Mouse (Mus musculus): ENCODE data around the gene Lsp1. TPM values are rescaled to one million over a fixed set of nuclear protein-coding genes. Genes with fewer than 3 reads are reported as not detected.

The Lsp1 gene
- polyA plus RNA-seq, 1 experiment, result 298 TPM

DNA sequence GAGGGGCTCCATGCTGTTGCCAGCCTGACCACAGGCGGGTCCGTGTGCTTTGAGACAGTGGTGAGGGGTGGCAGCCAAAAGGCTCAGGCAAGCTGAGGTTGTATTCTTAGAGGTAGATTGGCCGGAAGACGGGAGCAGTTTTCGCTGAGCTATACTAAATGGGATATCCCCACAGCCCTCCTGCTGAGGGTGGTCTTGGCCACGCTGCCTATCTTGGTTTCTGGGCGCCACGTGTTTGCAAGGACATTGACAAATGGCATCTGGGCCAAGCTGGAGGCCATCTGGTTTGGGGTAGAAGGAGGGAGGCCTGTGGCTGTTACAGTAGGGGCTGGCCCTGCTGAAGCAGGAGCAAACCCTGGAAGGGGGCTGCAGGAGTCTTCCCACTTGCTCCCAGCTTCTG lies 32.9 kb downstream of the Lsp1 start:
- Histone ChIP-seq H3K79me2 (ENCODE audit: control insufficient read depth, insufficient read depth) (no peaks in the 10 kb centered on the region), H3K36me3 (ENCODE audit: control insufficient read depth, insufficient read depth) (peaks cover 46% of the 10 kb centered on the region), H3ac (ENCODE audit: control insufficient read depth, insufficient read length) (no peak overlapping the region), H3K4me3 (no peak overlapping the region), H3K27me3 (ENCODE audit: control insufficient read depth, insufficient read depth, insufficient read length) (no peaks in the 10 kb centered on the region), H3K4me2 (ENCODE audit: low read depth) (no peak overlapping the region)
- TF ChIP-seq E2F4 (IDR thresholded peaks at IDR 0.05; ENCODE audit: insufficient read depth) (no peak), MAX (IDR thresholded peaks at IDR 0.05; ENCODE audit: low read depth) (no peak), MYOG (IDR thresholded peaks at IDR 0.05; ENCODE audit: control insufficient read depth in 1 of 3, insufficient read depth in 1 of 3, insufficient read length in 2 of 3, low read depth in 2 of 3) (no peak), POLR2AphosphoS2 (IDR thresholded peaks at IDR 0.05; ENCODE audit: insufficient read length, low read depth) (no peak), CEBPB (IDR thresholded peaks at IDR 0.05; ENCODE audit: insufficient read depth, poor library complexity, severe bottlenecking) (no peak), TCF12 (IDR thresholded peaks at IDR 0.05; ENCODE audit: insufficient read depth, poor library complexity, severe bottlenecking) (no peak), USF1 (IDR thresholded peaks at IDR 0.05; ENCODE audit: low read depth) (no peak), TCF3 (IDR thresholded peaks at IDR 0.05; ENCODE audit: insufficient read length, low read depth) (no peak), REST (IDR thresholded peaks at IDR 0.05; ENCODE audit: insufficient read depth, insufficient read length) (no peak), POLR2A (IDR thresholded peaks at IDR 0.05; ENCODE audit: insufficient read length, low read depth) (no peak), MYOD1 (IDR thresholded peaks at IDR 0.05; ENCODE audit: control insufficient read depth in 1 of 3, insufficient read length in 2 of 3, low read depth in 2 of 3) (no peak), SRF (IDR thresholded peaks at IDR 0.05; ENCODE audit: control insufficient read depth, insufficient read length, low read depth) (no peak)

DNA sequence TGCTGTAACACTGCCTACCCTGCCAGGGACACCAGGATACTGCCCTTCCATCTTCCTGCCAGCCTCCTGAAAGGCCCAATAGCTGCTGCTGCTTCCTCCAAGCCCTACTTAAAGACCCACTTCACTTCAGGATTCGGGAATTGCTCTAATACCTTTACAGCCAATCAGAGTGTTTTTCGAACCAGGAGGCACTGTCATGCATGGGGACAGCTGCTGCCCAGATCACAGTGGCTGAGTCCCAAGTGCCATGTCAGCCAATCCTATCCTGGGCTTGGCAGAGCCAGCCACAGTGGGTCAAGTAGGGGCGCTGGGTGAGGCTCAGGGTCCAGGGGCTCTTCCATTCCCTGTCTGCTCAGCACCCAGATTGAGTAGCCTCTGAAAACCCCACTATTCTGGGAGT lies 35.5 kb downstream of the Lsp1 start:
- Histone ChIP-seq H3K27me3 (ENCODE audit: control insufficient read depth, insufficient read depth, insufficient read length) (no peaks in the 10 kb centered on the region), H3K4me2 (ENCODE audit: low read depth) (peak overlapping the region; percentile 12), H3ac (ENCODE audit: control insufficient read depth, insufficient read length) (no peak overlapping the region), H3K79me2 (ENCODE audit: control insufficient read depth, insufficient read depth) (peaks cover 5% of the 10 kb centered on the region), H3K4me3 (no peak overlapping the region), H3K36me3 (ENCODE audit: control insufficient read depth, insufficient read depth) (peaks cover 27% of the 10 kb centered on the region)
- TF ChIP-seq TCF3 (IDR thresholded peaks at IDR 0.05; ENCODE audit: insufficient read length, low read depth), result no peak
- peak; percentile 85 for TF ChIP-seq POLR2AphosphoS2 (IDR thresholded peaks at IDR 0.05; ENCODE audit: insufficient read length, low read depth)
- TF ChIP-seq SRF (IDR thresholded peaks at IDR 0.05; ENCODE audit: control insufficient read depth, insufficient read length, low read depth), result no peak
- TF ChIP-seq MAX (IDR thresholded peaks at IDR 0.05; ENCODE audit: low read depth), result no peak
- no peak for TF ChIP-seq USF1 (IDR thresholded peaks at IDR 0.05; ENCODE audit: low read depth)
- TF ChIP-seq MYOG (IDR thresholded peaks at IDR 0.05; ENCODE audit: control insufficient read depth in 1 of 3, insufficient read depth in 1 of 3, insufficient read length in 2 of 3, low read depth in 2 of 3), result peak; percentile 51 to 77 (median 71)
- TF ChIP-seq MYOD1 (IDR thresholded peaks at IDR 0.05; ENCODE audit: control insufficient read depth in 1 of 3, insufficient read length in 2 of 3, low read depth in 2 of 3), result peak; percentile 17 to 88 (median 61)
- no peak for TF ChIP-seq CEBPB (IDR thresholded peaks at IDR 0.05; ENCODE audit: insufficient read depth, poor library complexity, severe bottlenecking)
- peak; percentile 26 for TF ChIP-seq POLR2A (IDR thresholded peaks at IDR 0.05; ENCODE audit: insufficient read length, low read depth)
- no peak for TF ChIP-seq E2F4 (IDR thresholded peaks at IDR 0.05; ENCODE audit: insufficient read depth)
- no peak for TF ChIP-seq REST (IDR thresholded peaks at IDR 0.05; ENCODE audit: insufficient read depth, insufficient read length)
- TF ChIP-seq TCF12 (IDR thresholded peaks at IDR 0.05; ENCODE audit: insufficient read depth, poor library complexity, severe bottlenecking), result no peak

DNA sequence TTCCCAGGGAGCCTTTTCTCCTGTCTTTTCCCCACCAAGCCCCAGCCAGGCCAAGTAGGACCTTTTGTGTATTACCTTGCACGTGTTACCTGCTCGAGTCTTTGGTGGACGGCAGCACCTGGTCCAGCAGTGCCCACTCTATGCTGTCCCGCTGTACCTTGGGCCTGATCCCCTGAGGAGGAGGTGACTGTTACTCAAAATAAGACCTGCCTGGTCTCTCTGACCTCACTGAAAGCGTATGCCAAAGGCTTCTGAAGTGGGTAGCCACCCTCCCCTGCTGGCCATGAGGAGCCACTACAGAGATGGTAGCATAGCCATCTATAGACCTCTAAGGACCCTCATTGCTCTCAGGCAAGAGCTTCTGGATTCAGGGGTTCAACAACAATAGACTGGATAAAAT lies 36.2 kb downstream of the Lsp1 start:
- no peak overlapping the region for H3K4me3 ChIP-seq
- no peak overlapping the region for H3K4me2 ChIP-seq (ENCODE audit: low read depth)
- H3K27me3 ChIP-seq (ENCODE audit: control insufficient read depth, insufficient read depth, insufficient read length), result no peaks in the 10 kb centered on the region
- peaks cover 22% of the 10 kb centered on the region for H3K36me3 ChIP-seq (ENCODE audit: control insufficient read depth, insufficient read depth)
- TF ChIP-seq E2F4 (IDR thresholded peaks at IDR 0.05; ENCODE audit: insufficient read depth) (no peak), POLR2A (IDR thresholded peaks at IDR 0.05; ENCODE audit: insufficient read length, low read depth) (peak; percentile 20)
- H3ac ChIP-seq (ENCODE audit: control insufficient read depth, insufficient read length), result no peak overlapping the region
- H3K79me2 ChIP-seq (ENCODE audit: control insufficient read depth, insufficient read depth), result peaks cover 5% of the 10 kb centered on the region

DNA sequence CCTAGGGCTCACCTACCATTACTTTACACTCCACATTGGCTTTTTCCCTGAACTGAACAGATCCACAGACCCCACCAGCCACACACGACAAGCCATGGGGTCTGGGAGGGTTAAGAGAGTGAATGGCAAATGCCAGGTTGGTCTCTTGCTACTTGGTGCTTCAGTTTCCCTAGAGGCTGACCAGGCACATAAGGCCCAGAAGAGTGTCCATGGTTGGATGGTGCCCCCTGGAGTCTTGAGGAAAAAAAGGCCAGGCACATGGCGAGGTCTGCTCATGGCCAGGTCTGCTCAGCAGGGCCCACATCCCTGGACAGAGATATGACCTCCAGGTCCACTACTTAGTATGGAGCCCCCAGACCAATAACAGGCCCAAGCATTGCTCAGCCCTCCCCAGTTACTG lies 37.2 kb downstream of the Lsp1 start:
- peak; percentile 67 for TF ChIP-seq POLR2AphosphoS2 (IDR thresholded peaks at IDR 0.05; ENCODE audit: insufficient read length, low read depth)
- no peak for TF ChIP-seq POLR2A (IDR thresholded peaks at IDR 0.05; ENCODE audit: insufficient read length, low read depth)

DNA sequence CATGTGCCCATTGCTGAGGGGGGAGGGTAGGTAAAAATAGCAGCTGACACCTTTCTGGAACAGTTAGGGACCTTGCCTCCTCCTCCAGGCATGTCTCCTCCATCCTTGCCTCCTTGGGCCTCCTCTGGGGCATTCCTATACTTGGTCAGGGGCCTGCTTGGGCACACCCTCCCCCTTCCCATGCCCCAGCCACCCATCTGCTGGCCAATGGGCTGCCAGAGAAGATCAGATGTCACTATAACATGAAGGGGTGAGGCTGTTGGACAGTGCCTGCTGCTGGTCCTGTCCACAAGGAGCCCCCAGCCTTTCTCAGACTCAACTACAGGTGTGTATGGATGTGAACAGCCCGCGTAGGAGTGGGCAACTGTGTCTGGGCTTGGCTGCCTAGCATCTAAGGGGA lies 38.0 kb downstream of the Lsp1 start, which contains the start of gene Tnnt3:
Gene Tnnt3 (plus strand): TSS at position 262 of the 400 bp plus-strand sequence.
- TF ChIP-seq POLR2A (IDR thresholded peaks at IDR 0.05; ENCODE audit: insufficient read length, low read depth) (peak; percentile 79), MYOG (IDR thresholded peaks at IDR 0.05; ENCODE audit: control insufficient read depth in 1 of 3, insufficient read depth in 1 of 3, insufficient read length in 2 of 3, low read depth in 2 of 3) (peak in 1 of 3 experiments; percentile 35), E2F4 (IDR thresholded peaks at IDR 0.05; ENCODE audit: insufficient read depth) (no peak), MYOD1 (IDR thresholded peaks at IDR 0.05; ENCODE audit: control insufficient read depth in 1 of 3, insufficient read length in 2 of 3, low read depth in 2 of 3) (peak in 2 of 3 experiments; percentile 10 to 59), USF1 (IDR thresholded peaks at IDR 0.05; ENCODE audit: low read depth) (no peak), SRF (IDR thresholded peaks at IDR 0.05; ENCODE audit: control insufficient read depth, insufficient read length, low read depth) (no peak), POLR2AphosphoS2 (IDR thresholded peaks at IDR 0.05; ENCODE audit: insufficient read length, low read depth) (peak; percentile 80), TCF3 (IDR thresholded peaks at IDR 0.05; ENCODE audit: insufficient read length, low read depth) (no peak), MAX (IDR thresholded peaks at IDR 0.05; ENCODE audit: low read depth) (no peak), CEBPB (IDR thresholded peaks at IDR 0.05; ENCODE audit: insufficient read depth, poor library complexity, severe bottlenecking) (no peak), REST (IDR thresholded peaks at IDR 0.05; ENCODE audit: insufficient read depth, insufficient read length) (no peak), TCF12 (IDR thresholded peaks at IDR 0.05; ENCODE audit: insufficient read depth, poor library complexity, severe bottlenecking) (no peak)
- H3K4me3 ChIP-seq, result peak within 1 kb of the TSS; percentile 32
- peaks cover 23% of the 10 kb centered on the region for H3K36me3 ChIP-seq (ENCODE audit: control insufficient read depth, insufficient read depth)
- H3K27me3 ChIP-seq (ENCODE audit: control insufficient read depth, insufficient read depth, insufficient read length), result no peaks in the 10 kb centered on the region
- H3K79me2 ChIP-seq (ENCODE audit: control insufficient read depth, insufficient read depth), result peaks cover 10% of the 10 kb centered on the region
- no peak within 1 kb of the TSS for H3ac ChIP-seq (ENCODE audit: control insufficient read depth, insufficient read length)
- H3K4me2 ChIP-seq (ENCODE audit: low read depth), result peak within 1 kb of the TSS; percentile 88

More for the DNA sequence above, 37.2 kb downstream of the Lsp1 start:
- peaks cover 6% of the 10 kb centered on the region for H3K79me2 ChIP-seq (ENCODE audit: control insufficient read depth, insufficient read depth)
- no peak overlapping the region for H3K4me3 ChIP-seq
- no peaks in the 10 kb centered on the region for H3K27me3 ChIP-seq (ENCODE audit: control insufficient read depth, insufficient read depth, insufficient read length)
- peak overlapping the region; percentile 88 for H3K4me2 ChIP-seq (ENCODE audit: low read depth)
- H3ac ChIP-seq (ENCODE audit: control insufficient read depth, insufficient read length), result no peak overlapping the region
- H3K36me3 ChIP-seq (ENCODE audit: control insufficient read depth, insufficient read depth), result peaks cover 23% of the 10 kb centered on the region

All from myocyte (in vitro differentiated cells).